Mouse (Mus musculus) left cerebral cortex, adult 2 months (tissue): ENCODE data around the gene Zfp710. TPM values are rescaled to one million over a fixed set of nuclear protein-coding genes. Genes with fewer than 3 reads are reported as not detected.
A peak's percentile ranks its signal among the peaks of the same experiment; 100 is the strongest.

Experiments used
- DNase-seq, 2 experiments: peaks; one replicate each; pipeline ENCODE4 v3.0.0; 2021 to 2022; ENCODE audit warnings: low spot score in 2 of 2, mixed read lengths in 1 of 2; ENCODE audit errors: extremely low spot score in 1 of 2
- H3K27ac ChIP-seq: fragments of 200-600 bp; 2 replicates; pipeline ENCODE4 v1.8.1; 2022
- H3K4me3 ChIP-seq: fragments of 200-600 bp; 2 replicates; pipeline ENCODE4 v1.8.1; 2022
- CTCF ChIP-seq: fragments of 200-600 bp; IDR thresholded peaks from 2 replicates; pipeline ENCODE4 v1.8.1; 2022; ENCODE audit warnings: antibody characterized with exemption, mild to moderate bottlenecking, moderate library complexity
- intact Hi-C: fragments of 180-260 bp; cut with DNase I; formaldehyde crosslinking; loops from one replicate; pipeline ENCODE4 v1.15.1; 2025
- total RNA-seq, 2 experiments: library from RNA; stranded (reverse); gene quantifications; 2 replicates each; pipeline ENCODE4 v1.2.3; 2021

The Zfp710 gene
- total RNA-seq, 2 experiments from 2014 or later = 18.9 to 21.7 TPM

DNA sequence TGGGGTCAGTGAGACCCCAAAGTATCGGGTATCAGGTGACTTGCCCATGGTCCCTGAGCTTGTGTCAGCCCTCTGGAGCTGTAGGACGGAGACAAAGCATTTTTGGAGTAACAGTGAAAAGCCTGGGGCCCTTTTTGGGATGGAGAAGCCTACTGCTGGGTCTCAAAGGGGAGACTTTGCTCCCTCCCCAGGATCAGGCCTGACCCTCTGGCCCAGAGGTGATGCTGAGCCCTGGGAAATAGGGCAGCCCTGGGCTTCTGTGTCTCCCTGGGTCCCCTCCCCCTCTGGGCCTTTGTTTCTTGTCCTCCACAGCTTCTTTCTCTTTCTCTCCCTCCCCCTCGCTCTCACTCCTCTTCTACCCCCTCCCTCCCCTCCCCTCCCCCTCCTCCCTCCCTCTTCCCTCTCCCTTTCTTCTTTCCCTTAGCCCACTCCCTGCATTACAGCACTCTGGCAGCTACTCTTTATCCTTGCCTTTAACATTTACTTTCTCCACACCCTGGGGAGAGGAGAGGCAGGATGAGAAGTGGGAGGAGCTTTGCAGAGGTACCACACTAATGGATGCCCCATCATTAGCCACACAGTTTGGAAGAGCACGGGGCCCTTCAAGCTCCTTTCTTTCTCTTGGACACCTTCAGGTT lies 51.5 kb downstream of the Zfp710 start:
- Histone ChIP-seq H3K4me3 (no peak overlapping the region), H3K27ac (peak overlapping the region; percentile 26; the same call in 1 of the 2 replicates)
- no peak for DNase-seq
- TF ChIP-seq CTCF = no peak
- intact Hi-C loops = no loop called here

GRCm38 (mm10) chr7:80076961-80077716 lies 52.5 kb downstream of the Zfp710 start:
- Histone ChIP-seq H3K27ac (no peak overlapping the region), H3K4me3 (no peak overlapping the region)
- no peak for DNase-seq
- intact Hi-C loops = no loop called here
- TF ChIP-seq CTCF = no peak

DNA sequence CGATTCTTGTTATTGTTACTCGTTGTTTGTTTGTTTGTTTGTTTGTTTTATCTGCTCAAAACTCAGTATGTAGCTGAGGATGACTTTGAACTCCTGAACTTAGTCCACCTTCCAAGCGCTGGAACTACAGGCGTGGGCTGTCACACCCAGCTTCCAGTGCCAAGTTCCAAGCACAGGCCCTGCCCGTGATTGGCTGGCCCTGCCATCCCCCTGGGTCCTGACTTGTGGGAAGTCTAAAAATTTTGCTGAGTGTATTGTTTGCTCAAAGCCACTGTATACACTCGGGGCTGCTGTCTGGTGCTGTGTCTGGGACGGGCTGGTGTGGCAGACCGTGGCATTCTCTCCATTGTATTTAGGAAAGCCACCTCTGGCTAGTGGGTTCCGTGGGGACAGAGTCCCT lies 53.2 kb downstream of the Zfp710 start:
- intact Hi-C loops = no loop called here
- no peak for DNase-seq
- TF ChIP-seq CTCF = no peak
- H3K27ac ChIP-seq = peak overlapping the region; percentile 33; the same call in 1 of the 2 replicates
- H3K4me3 ChIP-seq = no peak overlapping the region

DNA sequence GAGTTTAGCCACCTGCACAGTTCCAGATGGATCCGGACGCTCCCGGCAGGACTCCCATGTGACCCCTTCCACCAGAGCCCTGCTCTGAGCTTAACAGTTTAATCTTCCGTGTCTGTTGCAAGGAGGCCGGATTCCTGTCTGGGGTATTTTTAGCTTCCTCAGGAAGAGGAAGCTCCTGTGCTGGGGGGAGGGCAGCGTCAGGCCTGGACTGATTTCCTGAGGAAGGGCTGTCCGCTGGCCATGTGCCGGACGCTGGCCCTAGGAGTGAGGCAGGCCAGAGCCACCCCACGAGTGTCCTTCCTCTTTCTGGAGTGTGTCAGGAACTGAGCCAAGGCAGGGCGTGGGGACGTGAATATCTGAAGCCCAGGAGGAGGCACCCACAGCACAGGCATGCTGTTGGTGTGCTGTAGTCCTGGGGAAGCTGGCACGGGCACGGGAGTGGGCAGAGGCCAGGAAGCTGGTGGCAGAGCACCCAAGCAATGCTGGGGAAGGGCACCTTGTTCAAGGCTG lies 54.2 kb downstream of the Zfp710 start:
- TF ChIP-seq CTCF = no peak
- intact Hi-C loops = no loop called here
- Histone ChIP-seq H3K27ac (peak overlapping the region; percentile 33; the same call in 1 of the 2 replicates), H3K4me3 (no peak overlapping the region)
- peak in 1 of 2 experiments; percentile 59 for DNase-seq

GRCm38 (mm10) chr7:80081586-80082554 lies 57.3 kb downstream of the Zfp710 start:
- H3K27ac ChIP-seq = no peak overlapping the region
- intact Hi-C loops = loop anchor here (10.0 kb wide), 1 partner anchor 157 kb away; the partner anchor contains the start of gene Ap3s2

GRCm38 (mm10) chr7:80084484-80084931 lies 59.9 kb downstream of the Zfp710 start:
- intact Hi-C loops = loop anchor here (2.0 to 10.0 kb wide), 2 partner anchors 60 to 160 kb away; partner anchors contain the start of genes Ap3s2 and Zfp710
- peak; percentile 68 for TF ChIP-seq CTCF
- DNase-seq = no peak
- no peak overlapping the region for H3K4me3 ChIP-seq
- H3K27ac ChIP-seq = no peak overlapping the region

More at GRCm38 (mm10) chr7:80081586-80082554, 57.3 kb downstream of the Zfp710 start:
- TF ChIP-seq CTCF = no peak
- no peak overlapping the region for H3K4me3 ChIP-seq
- no peak for DNase-seq

DNA sequence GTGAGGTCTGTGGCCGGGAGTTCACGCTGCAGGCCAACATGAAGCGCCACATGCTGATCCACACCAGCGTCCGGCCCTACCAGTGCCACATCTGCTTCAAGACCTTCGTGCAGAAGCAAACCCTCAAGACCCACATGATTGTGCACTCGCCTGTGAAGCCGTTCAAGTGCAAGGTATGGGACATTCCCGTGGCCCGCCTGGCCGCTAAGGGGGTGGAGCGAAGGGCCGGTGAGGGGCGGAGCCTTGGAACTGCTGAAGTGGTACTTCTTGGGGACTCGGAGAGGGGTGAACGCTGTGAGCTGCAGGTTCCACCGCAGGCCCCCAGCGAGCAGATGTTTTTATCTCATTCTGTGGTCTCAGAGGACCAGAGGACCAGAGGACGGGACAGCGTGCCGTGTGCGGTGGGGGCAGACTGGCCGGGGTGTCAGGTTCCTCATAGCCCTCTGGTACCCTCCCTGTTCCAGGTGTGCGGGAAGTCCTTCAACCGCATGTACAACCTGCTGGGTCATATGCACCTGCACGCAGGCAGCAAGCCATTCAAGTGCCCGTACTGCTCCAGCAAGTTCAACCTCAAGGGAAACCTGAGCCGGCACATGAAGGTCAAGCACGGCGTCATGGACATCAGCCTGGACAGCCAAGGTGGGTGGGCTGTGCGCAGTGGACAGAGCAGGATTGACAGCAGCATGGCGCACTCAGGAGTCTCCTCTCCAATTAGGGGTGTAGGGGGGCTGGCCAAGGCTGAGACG lies 61.5 kb downstream of the Zfp710 start:
- no peak for DNase-seq
- no peak for TF ChIP-seq CTCF
- intact Hi-C loops = loop anchor here (2.0 to 10.0 kb wide), 2 partner anchors 61 to 161 kb away; partner anchors contain the start of genes Ap3s2 and Zfp710
- Histone ChIP-seq H3K27ac (no peak overlapping the region), H3K4me3 (no peak overlapping the region)

DNA sequence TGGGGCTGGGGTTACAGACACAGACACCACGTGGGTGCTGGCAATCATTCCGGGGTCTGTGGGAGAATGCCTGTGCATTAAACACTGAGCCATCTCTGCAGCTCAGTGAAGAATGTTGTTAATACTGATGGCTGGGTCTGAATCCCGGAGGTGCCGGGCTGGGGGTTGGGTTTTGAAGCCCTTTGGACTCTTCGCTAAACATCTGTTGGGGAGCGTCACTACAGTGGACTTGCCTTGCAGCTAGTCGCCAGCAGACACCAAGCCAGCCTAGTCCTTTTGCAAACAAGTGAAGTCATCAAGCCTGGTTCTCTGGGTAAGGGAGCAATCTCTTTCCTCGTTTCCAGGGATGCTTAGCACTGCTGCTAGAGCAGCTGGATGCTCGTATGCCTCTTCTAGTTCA lies 63.6 kb downstream of the Zfp710 start:
- intact Hi-C loops = loop anchor here (10.0 kb wide), 1 partner anchor 163 kb away; the partner anchor contains the start of gene Ap3s2
- DNase-seq = no peak

DNA sequence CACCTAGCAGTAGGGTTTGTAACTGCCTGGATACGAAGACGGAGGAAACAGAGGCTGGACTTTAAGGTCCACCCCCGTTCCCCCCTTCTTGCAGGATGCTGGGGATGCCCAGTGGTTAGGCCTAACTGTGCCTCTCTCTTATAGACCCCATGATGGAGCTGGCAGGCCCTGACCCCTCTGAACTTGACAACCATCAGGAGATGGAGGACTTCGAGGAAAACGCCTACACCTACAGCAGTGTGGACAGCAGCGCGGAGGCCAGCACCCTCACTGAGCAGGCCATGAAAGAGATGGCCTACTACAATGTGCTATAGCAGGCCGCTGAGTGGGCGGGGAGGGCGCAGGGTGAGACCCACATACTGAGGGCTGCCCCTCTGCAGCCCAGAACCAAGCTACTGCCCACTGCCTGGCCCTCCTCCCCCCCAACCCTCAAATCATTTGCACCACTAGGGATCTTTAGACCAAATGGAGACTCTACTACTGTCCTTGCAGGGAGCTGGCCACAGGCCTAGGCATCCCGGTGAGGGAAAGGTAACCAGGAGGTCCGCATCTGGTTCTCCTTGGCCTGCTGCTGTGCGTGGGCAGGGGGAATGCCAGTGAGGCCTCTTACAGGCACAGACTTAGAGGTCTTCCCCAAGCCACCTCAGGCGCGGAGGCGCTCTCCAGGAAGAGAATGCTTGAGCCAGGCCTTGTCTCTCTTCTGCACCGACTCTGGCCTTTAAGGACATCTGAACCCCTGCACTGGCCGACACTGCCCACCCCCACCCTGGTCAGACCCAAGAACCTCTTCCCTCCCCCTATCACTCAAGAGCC lies 65.8 kb downstream of the Zfp710 start:
- intact Hi-C loops = no loop called here
- H3K27ac ChIP-seq = no peak overlapping the region
- no peak for TF ChIP-seq CTCF
- no peak for DNase-seq
- no peak overlapping the region for H3K4me3 ChIP-seq

More for the DNA sequence above, 63.6 kb downstream of the Zfp710 start:
- TF ChIP-seq CTCF = no peak
- no peak overlapping the region for H3K4me3 ChIP-seq
- H3K27ac ChIP-seq = no peak overlapping the region
